Mouse (Mus musculus): ENCODE measurements around the gene AC141477.1. TPM values are rescaled to one million over a fixed set of nuclear protein-coding genes. Genes with fewer than 3 reads are reported as not detected.

AC141477.1 gene
- 2.1 TPM in 1 of 2 replicates, not detected in the other for polyA plus RNA-seq (2015; fragmentation: Nextera tagmentation; extraction: Ambion mirVana)

DNA sequence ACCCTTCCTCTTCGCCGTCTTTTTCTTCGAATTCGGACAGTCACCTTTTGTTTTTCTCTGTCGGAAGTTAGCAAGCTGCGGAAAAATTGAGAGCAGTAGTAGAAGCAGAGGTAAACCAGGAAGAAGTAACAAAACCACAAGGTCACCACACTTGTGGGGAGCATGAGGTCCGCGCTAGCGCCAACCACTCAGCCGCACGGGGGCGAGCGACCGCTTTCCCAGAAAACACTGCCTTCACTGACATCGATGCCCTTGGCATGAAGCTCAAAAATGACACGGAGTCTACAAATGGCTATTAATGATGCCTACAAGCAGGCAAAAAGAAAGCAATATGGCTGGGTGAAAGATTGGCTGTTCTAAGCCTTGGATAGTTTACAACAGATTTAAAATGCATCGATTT, at the start of gene AC141477.1:
Gene AC141477.1 (minus strand): TSS at position 164 of the 400 bp plus-strand sequence.
- WGBS: 96% methylated on average over 17 of the region's 17 CpGs
- Histone ChIP-seq H3K4me1 (peaks cover 20% of the 10 kb centered on the region), H3K4me3 (peak within 1 kb of the TSS; percentile 79)

DNA sequence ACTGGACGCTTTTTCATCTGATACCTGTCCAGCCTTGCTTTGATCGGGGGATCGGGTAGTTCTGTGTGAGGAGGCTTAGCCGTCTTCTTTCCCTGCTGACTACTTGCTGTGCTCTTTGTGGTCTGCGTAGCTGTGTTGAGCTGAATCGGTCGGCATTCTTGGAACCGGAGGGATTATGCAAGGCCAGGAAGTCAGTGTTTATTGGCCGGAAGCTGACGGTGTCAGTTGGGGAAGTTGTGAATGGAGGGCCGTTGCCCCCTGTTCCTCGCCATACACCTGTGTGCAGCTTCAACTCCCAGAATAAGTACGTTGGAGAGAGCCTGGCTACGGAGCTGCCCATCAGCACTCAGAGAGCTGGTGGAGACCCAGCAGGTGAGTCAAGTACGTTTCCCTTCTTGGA, 49.0 kb upstream of the AC141477.1 start:
- no peak for ATAC-seq (ENCODE audit: insufficient number of reproducible peaks, insufficient read depth, low FRiP score, low TSS enrichment, low read depth)
- no peaks in the 10 kb centered on the region for H3K9me3 ChIP-seq
- 95% methylated on average over 15 of the region's 15 CpGs for WGBS
- H3K9ac ChIP-seq: no peak overlapping the region
- no peak overlapping the region for H3K4me2 ChIP-seq
- no peaks in the 10 kb centered on the region for H3K4me1 ChIP-seq
- H3K27me3 ChIP-seq: no peaks in the 10 kb centered on the region
- peaks cover 92% of the 10 kb centered on the region for H3K36me3 ChIP-seq
- no peak overlapping the region for H3K4me3 ChIP-seq
- no peak overlapping the region for H3K27ac ChIP-seq

More for the DNA sequence above, at the start of gene AC141477.1:
- Histone ChIP-seq H3K9ac (no peak within 1 kb of the TSS), H3K27me3 (no peaks in the 10 kb centered on the region), H3K36me3 (peaks cover 45% of the 10 kb centered on the region), H3K9me3 (no peaks in the 10 kb centered on the region), H3K27ac (no peak within 1 kb of the TSS), H3K4me2 (peak within 1 kb of the TSS; percentile 83)
- ATAC-seq (ENCODE audit: insufficient number of reproducible peaks, insufficient read depth, low FRiP score, low TSS enrichment, low read depth): no peak

DNA sequence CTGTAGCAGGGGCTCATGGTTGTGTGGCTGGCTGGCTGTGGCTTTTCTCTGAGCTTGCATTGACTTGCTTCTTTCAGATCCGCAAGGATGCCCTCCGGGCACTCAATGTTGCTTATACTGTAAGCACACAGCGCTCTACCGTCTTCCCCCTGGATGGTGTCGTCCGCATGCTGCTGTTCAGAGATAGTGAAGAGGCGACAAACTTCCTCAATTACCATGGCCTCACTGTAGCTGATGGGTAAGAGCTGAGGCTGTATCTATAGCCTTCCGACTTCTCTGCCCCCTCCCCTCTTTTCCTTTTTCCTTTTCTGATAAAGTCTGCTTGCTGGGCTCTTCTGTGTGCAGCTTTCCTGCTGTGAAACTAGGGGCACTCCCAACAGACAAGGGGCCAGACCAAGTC, 48.0 kb upstream of the AC141477.1 start:
- 91% methylated on average over 8 of the region's 8 CpGs for WGBS
- H3K9ac ChIP-seq: no peak overlapping the region
- no peak overlapping the region for H3K4me3 ChIP-seq
- no peaks in the 10 kb centered on the region for H3K4me1 ChIP-seq
- no peak overlapping the region for H3K4me2 ChIP-seq
- no peaks in the 10 kb centered on the region for H3K27me3 ChIP-seq
- peaks cover 92% of the 10 kb centered on the region for H3K36me3 ChIP-seq
- H3K9me3 ChIP-seq: no peaks in the 10 kb centered on the region
- no peak overlapping the region for H3K27ac ChIP-seq
- ATAC-seq (ENCODE audit: insufficient number of reproducible peaks, insufficient read depth, low FRiP score, low TSS enrichment, low read depth): no peak

DNA sequence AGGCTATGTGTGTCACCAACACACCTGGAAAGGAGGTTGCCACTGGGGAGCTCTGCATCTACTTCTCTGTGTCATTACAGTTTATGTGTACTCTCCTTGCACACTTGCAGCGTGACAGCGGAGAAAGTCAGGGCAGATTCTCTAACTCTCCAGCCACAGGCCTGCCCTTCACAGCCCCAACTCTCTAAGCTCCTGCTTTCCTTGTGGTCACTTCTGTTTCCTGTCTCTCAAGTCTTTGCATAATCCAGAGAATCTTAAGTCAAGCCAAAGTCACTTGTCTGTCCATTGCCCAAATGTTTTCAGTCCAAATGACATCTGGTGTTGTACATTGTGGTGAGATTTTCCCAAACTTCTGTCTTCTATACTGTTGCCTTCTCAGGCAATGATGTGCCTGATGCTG, 46.1 kb upstream of the AC141477.1 start:
- H3K4me2 ChIP-seq: no peak overlapping the region
- no peaks in the 10 kb centered on the region for H3K4me1 ChIP-seq
- H3K9ac ChIP-seq: no peak overlapping the region
- no peaks in the 10 kb centered on the region for H3K9me3 ChIP-seq
- no peak overlapping the region for H3K4me3 ChIP-seq
- H3K36me3 ChIP-seq: peaks cover 97% of the 10 kb centered on the region
- H3K27me3 ChIP-seq: no peaks in the 10 kb centered on the region
- WGBS: 99% methylated on average over 2 of the region's 2 CpGs
- no peak for ATAC-seq (ENCODE audit: insufficient number of reproducible peaks, insufficient read depth, low FRiP score, low TSS enrichment, low read depth)
- no peak overlapping the region for H3K27ac ChIP-seq

DNA sequence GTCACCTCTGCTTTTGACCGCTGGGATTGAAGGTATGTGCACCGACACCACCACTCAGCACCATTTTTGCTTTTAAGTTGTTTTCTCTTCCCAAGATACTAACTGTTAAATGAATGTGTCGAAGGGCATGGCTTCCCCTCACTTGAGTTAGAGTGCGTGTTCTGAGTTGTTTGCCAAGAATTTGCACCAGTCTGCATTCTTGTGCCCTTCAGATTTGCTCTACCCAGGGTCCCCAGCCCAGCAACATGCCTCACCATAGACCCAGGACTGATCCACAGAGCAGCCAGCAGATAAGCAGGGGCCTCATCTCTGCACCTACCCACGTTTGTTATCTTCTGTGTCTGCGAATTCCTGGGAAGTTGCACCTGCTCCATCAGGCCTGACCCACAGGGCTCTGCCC, 41.2 kb upstream of the AC141477.1 start:
- 91% methylated on average over 6 of the region's 6 CpGs for WGBS
- Histone ChIP-seq H3K27me3 (no peaks in the 10 kb centered on the region), H3K4me2 (no peak overlapping the region), H3K4me1 (no peaks in the 10 kb centered on the region), H3K36me3 (peaks cover 96% of the 10 kb centered on the region), H3K9me3 (no peaks in the 10 kb centered on the region), H3K9ac (no peak overlapping the region), H3K4me3 (no peak overlapping the region), H3K27ac (no peak overlapping the region)
- ATAC-seq (ENCODE audit: insufficient number of reproducible peaks, insufficient read depth, low FRiP score, low TSS enrichment, low read depth): no peak

DNA sequence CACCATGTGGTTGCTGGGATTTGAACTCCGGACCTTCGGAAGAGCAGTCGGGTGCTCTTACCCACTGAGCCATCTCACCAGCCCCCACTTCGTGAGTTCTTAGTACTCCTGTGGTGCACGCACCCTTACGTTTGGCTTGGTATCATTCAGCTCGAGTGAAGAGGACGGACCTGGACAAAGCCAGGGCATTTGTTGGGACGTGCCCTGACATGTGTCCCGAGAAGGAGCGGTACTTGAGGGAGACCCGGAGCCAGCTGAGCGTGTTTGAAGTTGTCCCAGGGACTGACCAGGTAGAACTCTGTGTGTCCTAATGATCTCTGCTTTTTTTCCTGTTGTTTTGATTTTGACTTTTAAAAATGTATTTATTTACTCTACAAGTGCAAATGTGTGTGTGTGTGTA, 40.6 kb upstream of the AC141477.1 start:
- Histone ChIP-seq H3K4me2 (no peak overlapping the region), H3K9me3 (no peaks in the 10 kb centered on the region), H3K9ac (no peak overlapping the region), H3K4me3 (no peak overlapping the region), H3K4me1 (no peaks in the 10 kb centered on the region), H3K36me3 (peaks cover 96% of the 10 kb centered on the region), H3K27ac (no peak overlapping the region), H3K27me3 (no peaks in the 10 kb centered on the region)
- no peak for ATAC-seq (ENCODE audit: insufficient number of reproducible peaks, insufficient read depth, low FRiP score, low TSS enrichment, low read depth)
- 82% methylated on average over 13 of the region's 13 CpGs for WGBS

DNA sequence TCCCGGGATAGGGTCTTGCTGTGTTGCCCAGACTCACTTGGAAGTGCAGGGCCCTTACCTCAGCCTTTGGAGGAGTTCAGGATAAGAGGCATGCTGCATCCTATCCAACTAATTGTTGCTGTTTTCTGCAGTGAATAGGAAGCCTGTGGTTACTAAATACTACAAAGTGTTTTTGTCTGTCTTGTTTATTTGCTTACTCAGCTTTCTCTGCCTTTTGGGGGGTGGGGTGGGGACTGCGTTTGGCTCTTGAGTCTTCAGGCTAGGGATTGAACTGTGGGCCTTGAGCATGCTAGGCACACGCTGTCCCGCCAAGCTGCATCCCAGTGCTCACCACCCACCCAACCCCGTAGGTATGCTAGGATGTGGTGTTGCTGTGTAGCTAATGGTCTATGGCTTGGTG, 33.5 kb upstream of the AC141477.1 start:
- Histone ChIP-seq H3K4me1 (0 out of 2 replicates have a peak, but pooled peaks cover 6% of the 10 kb centered on the region), H3K36me3 (peaks cover 66% of the 10 kb centered on the region), H3K4me2 (no peak overlapping the region), H3K4me3 (no peak overlapping the region), H3K27me3 (no peaks in the 10 kb centered on the region), H3K9me3 (no peaks in the 10 kb centered on the region), H3K9ac (peak overlapping the region; percentile 44), H3K27ac (no peak overlapping the region)
- ATAC-seq (ENCODE audit: insufficient number of reproducible peaks, insufficient read depth, low FRiP score, low TSS enrichment, low read depth): no peak
- WGBS: 90% methylated on average over 5 of the region's 5 CpGs

DNA sequence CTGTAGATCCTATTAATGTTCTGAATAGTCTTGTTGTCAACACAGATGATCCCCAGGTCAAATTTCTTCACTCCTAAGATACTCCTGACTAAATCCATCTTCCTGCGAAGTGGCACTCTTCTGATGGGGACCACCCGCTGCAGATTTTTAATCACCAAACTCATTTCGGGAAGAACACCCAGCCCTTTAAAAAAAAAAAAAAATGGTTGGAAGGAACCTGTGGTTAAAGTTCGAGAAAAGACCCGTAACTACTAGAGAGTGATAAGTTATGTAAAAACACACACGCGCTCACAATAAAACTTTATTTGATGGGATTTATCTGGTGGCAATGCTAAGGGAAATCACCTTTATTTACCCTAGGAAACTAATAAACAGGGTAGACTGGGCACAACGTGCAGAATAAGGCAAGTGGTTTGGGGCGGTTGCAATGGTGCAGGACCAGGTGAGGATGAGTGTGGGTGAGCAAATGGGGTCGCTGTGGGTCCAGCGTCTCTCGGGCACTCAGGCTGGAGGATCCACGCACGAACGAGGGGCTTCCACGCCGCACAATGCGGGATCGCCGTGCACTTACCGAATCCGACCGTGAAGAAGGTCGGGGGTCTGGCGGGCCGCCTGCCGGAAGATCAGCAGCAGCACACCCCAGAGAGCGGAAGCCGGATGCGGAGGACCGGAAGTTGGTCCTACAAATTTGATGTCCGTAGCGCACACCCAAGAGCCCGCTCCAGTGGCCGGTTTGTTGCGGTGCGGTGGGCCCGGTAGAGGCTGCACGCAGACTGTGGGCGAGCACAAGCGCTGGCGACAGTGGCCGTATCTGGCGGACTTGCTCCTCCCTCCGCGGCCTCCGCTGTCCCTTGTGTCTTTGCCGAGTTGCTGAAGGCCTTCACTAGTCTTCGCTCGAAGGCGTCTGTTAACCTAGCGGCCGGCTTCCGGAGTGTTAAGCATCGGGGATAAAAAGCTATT, 28.2 kb upstream of the AC141477.1 start, which contains the start of the genes Mcm3ap and Ybey:
Gene Mcm3ap (plus strand): TSS at position 725 of the 960 bp plus-strand sequence.
Gene Ybey (minus strand): TSS at position 912 of the 960 bp plus-strand sequence.
- peak; percentile 84 for ATAC-seq (ENCODE audit: insufficient number of reproducible peaks, insufficient read depth, low FRiP score, low TSS enrichment, low read depth)
- Histone ChIP-seq H3K9ac (peak within 1 kb of the TSS; percentile 88), H3K36me3 (peaks cover 34% of the 10 kb centered on the region)

DNA sequence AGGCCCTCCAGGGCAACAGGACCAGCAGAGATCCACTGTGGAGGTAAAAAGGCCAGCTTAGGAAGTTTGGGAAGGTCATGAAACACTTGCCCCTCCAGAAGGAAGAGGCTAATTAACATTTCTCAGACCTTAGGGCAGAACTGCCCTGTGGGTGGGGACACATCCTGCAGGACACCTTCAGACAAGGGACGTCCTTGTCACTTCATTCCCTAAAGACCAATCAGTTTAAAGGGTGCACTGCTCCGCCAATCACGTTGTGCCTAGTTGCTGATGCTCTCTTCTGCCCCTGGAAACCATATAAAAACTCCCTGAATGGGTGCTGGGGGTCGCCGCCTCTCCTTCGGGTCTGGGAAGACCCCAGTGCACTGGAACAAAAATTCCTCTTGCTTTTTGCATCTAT, 22.5 kb upstream of the AC141477.1 start:
- Histone ChIP-seq H3K27me3 (no peaks in the 10 kb centered on the region), H3K9me3 (no peaks in the 10 kb centered on the region; the same call in 1 of the 2 replicates), H3K27ac (no peak overlapping the region), H3K9ac (no peak overlapping the region), H3K4me3 (no peak overlapping the region), H3K4me1 (no peaks in the 10 kb centered on the region), H3K4me2 (no peak overlapping the region), H3K36me3 (peaks cover 19% of the 10 kb centered on the region; the same call in 1 of the 2 replicates)
- WGBS: 82% methylated on average over 6 of the region's 6 CpGs
- no peak for ATAC-seq (ENCODE audit: insufficient number of reproducible peaks, insufficient read depth, low FRiP score, low TSS enrichment, low read depth)

More for the DNA sequence above, 28.2 kb upstream of the AC141477.1 start, which contains the start of the genes Mcm3ap and Ybey:
- Histone ChIP-seq H3K9me3 (no peaks in the 10 kb centered on the region), H3K4me3 (peak within 1 kb of the TSS; percentile 63), H3K4me1 (0 out of 2 replicates have a peak, but pooled peaks cover 5% of the 10 kb centered on the region), H3K27me3 (no peaks in the 10 kb centered on the region), H3K4me2 (peak within 1 kb of the TSS; percentile 66), H3K27ac (peak within 1 kb of the TSS; percentile 76)
- WGBS: 2% methylated on average over 55 of the region's 55 CpGs

DNA sequence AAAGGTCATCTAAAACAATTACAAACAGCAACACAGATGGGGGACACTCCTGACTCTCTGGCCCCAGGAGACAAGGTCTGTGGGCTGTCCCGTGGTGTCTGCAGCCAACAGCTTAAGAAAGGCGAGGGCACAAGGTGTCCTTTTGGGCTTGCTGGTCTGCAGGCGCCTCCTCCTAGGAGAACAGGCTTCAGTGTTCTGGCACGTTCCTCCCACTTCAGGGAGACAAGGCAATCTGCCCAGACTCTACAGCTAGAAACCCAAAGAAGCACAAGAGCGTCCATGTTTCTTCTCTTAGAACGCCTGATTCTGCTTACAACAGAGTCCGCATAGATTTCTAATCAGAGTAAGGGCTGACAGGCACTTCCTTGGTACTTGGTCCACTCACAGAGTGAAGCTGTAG, 22.1 kb upstream of the AC141477.1 start:
- Histone ChIP-seq H3K4me1 (no peaks in the 10 kb centered on the region), H3K9ac (no peak overlapping the region), H3K27ac (no peak overlapping the region), H3K4me2 (no peak overlapping the region), H3K36me3 (peaks cover 19% of the 10 kb centered on the region; the same call in 1 of the 2 replicates), H3K4me3 (no peak overlapping the region), H3K9me3 (no peaks in the 10 kb centered on the region; the same call in 1 of the 2 replicates), H3K27me3 (no peaks in the 10 kb centered on the region)
- no peak for ATAC-seq (ENCODE audit: insufficient number of reproducible peaks, insufficient read depth, low FRiP score, low TSS enrichment, low read depth)
- 87% methylated on average over 7 of the region's 7 CpGs for WGBS

DNA sequence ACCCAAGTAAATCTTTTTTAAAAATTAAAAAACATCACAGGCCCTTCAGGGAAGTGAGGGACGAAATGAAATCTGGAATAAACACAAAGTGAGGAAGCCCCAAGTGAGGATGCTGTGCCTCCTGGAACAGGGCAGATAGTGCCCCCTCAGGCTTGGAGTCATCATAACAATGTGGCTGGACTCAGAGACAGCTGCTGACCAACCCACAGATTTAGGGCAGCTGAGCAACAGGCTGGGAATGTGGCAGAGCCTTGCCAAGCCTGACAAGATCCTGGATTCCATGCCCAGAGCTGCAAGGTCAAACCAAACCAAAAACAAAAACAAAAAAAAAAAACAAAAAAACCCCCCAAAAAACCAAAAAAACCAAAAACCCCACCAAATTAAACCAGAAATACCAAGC, 21.0 kb upstream of the AC141477.1 start:
- H3K27ac ChIP-seq: no peak overlapping the region
- H3K4me1 ChIP-seq: no peaks in the 10 kb centered on the region
- peaks cover 19% of the 10 kb centered on the region; the same call in 1 of the 2 replicates for H3K36me3 ChIP-seq
- 85% methylated on average over 1 of the region's 1 CpGs for WGBS
- H3K9me3 ChIP-seq: no peaks in the 10 kb centered on the region; the same call in 1 of the 2 replicates
- no peak for ATAC-seq (ENCODE audit: insufficient number of reproducible peaks, insufficient read depth, low FRiP score, low TSS enrichment, low read depth)
- no peak overlapping the region for H3K4me3 ChIP-seq
- no peaks in the 10 kb centered on the region for H3K27me3 ChIP-seq
- no peak overlapping the region for H3K4me2 ChIP-seq
- H3K9ac ChIP-seq: no peak overlapping the region

All from embryonic facial prominence, embryonic 13.5 days (tissue).